Mouse (Mus musculus) adrenal gland (tissue): ENCODE measurements around the gene Nbea.
"Not testable (repeated sequence)": the region's sequence is repeated elsewhere in the genome, so short reads cannot be mapped to it uniquely, and the experiment has no call there.

Experiments
- intact Hi-C: fragments of 180-260 bp; cut with DNase I; formaldehyde crosslinking; loops from one replicate; pipeline ENCODE4 v1.15.1; 2025

Nbea gene

GRCm38 (mm10) chr3:56043091-56043490 is 140.4 kb downstream of the Nbea start:
- intact Hi-C loops: no loop called here

GRCm38 (mm10) chr3:56039494-56039893 is 144.0 kb downstream of the Nbea start:
- intact Hi-C loops: no loop called here

GRCm38 (mm10) chr3:56034596-56034995 is 148.9 kb downstream of the Nbea start:
- intact Hi-C loops: no loop called here

GRCm38 (mm10) chr3:56018494-56018893 is 165.0 kb downstream of the Nbea start:
- intact Hi-C loops: no loop called here

- intact Hi-C loops: no loop called here
These were observed 172.4 kb downstream of the Nbea start for GRCm38 (mm10) chr3:56011132-56011531.

- intact Hi-C loops: loop anchor here (5.0 to 10.0 kb wide), 3 partner anchors 177 to 744 kb away; partner anchors contain the start of gene Nbea
These were observed 175.5 kb downstream of the Nbea start for GRCm38 (mm10) chr3:56007991-56008390.

GRCm38 (mm10) chr3:56000259-56000658 is 183.2 kb downstream of the Nbea start:
- intact Hi-C loops: loop anchor here (10.0 kb wide), 2 partner anchors 185 to 475 kb away; partner anchors contain the start of gene Nbea

GRCm38 (mm10) chr3:55978361-55978760 is 205.1 kb downstream of the Nbea start:
- intact Hi-C loops: no loop called here

- intact Hi-C loops: not testable (repeated sequence)
These were observed 206.5 kb downstream of the Nbea start for GRCm38 (mm10) chr3:55976986-55977385.

- intact Hi-C loops: no loop called here
These were observed 217.8 kb downstream of the Nbea start for GRCm38 (mm10) chr3:55965723-55966156.

- intact Hi-C loops: no loop called here
These were observed 220.5 kb downstream of the Nbea start for GRCm38 (mm10) chr3:55963032-55963431.

GRCm38 (mm10) chr3:55949994-55950393 is 233.5 kb downstream of the Nbea start:
- intact Hi-C loops: no loop called here

GRCm38 (mm10) chr3:55949148-55949547 is 234.4 kb downstream of the Nbea start:
- intact Hi-C loops: no loop called here

- intact Hi-C loops: no loop called here
These were observed 256.2 kb downstream of the Nbea start for GRCm38 (mm10) chr3:55927343-55927742.

- intact Hi-C loops: no loop called here
These were observed 274.2 kb downstream of the Nbea start for GRCm38 (mm10) chr3:55909290-55909689.

- intact Hi-C loops: no loop called here
These were observed 292.9 kb downstream of the Nbea start for GRCm38 (mm10) chr3:55890574-55890973.

- intact Hi-C loops: no loop called here
These were observed 294.3 kb downstream of the Nbea start for GRCm38 (mm10) chr3:55889227-55889626.

- intact Hi-C loops: no loop called here
These were observed 295.7 kb downstream of the Nbea start for GRCm38 (mm10) chr3:55887829-55888210.

- intact Hi-C loops: no loop called here
These were observed 296.2 kb downstream of the Nbea start for GRCm38 (mm10) chr3:55887193-55887828.

- intact Hi-C loops: no loop called here
These were observed 310.3 kb downstream of the Nbea start for GRCm38 (mm10) chr3:55872944-55873924.

- intact Hi-C loops: no loop called here
These were observed 331.0 kb downstream of the Nbea start for GRCm38 (mm10) chr3:55852488-55852887.

GRCm38 (mm10) chr3:55847115-55847514 is 336.4 kb downstream of the Nbea start:
- intact Hi-C loops: no loop called here
